Mouse (Mus musculus) embryo, embryonic 10.5 days (tissue): Measurements from ENCODE around the gene Acap3.

Source experiments
- DNase-seq: peaks from one replicate; pipeline ENCODE4 v3.0.0-alpha.2; 2015; ENCODE audit warnings: low spot score

Gene Acap3

GRCm38 (mm10) chr4:155943049-155943452 lies 51.4 kb downstream of the Acap3 start:
- DNase-seq = peak; percentile 29

- peak; percentile 97 for DNase-seq
Measured at GRCm38 (mm10) chr4:155943534-155944249, 52.1 kb downstream of the Acap3 start, which contains the start of gene Ube2j2. Gene Ube2j2 (plus strand): TSS chr4:155943831.

- DNase-seq = peak; percentile 27
Measured at GRCm38 (mm10) chr4:155944271-155944670, 52.6 kb downstream of the Acap3 start.

GRCm38 (mm10) chr4:155947094-155947493 lies 55.5 kb downstream of the Acap3 start:
- no peak for DNase-seq

- no peak for DNase-seq
Measured at GRCm38 (mm10) chr4:155955491-155955890, 63.9 kb downstream of the Acap3 start.
